Mouse (Mus musculus) lung, adult 18-20 months (tissue): ENCODE results near the gene Exosc1.

Experiments
- DNase-seq, 2 experiments: peaks; one replicate each; pipeline ENCODE4 v3.0.0; 2022; ENCODE audit warnings: mixed read lengths in 2 of 2

Exosc1 gene

GRCm38 (mm10) chr19:41912121-41913080, 20.8 kb downstream of the Exosc1 start:
- peak; percentile 41 to 46 for DNase-seq

GRCm38 (mm10) chr19:41911178-41912073, 21.8 kb downstream of the Exosc1 start, which contains the start of gene Pgam1:
TSS of gene Pgam1 (plus strand) at chr19:41911923.
- peak; percentile 96 to 97 for DNase-seq

GRCm38 (mm10) chr19:41910396-41910795, 22.8 kb downstream of the Exosc1 start:
- DNase-seq: no peak

GRCm38 (mm10) chr19:41908736-41909135, 24.5 kb downstream of the Exosc1 start:
- no peak for DNase-seq

- DNase-seq: no peak
These were observed 26.0 kb downstream of the Exosc1 start for GRCm38 (mm10) chr19:41907079-41907760.

GRCm38 (mm10) chr19:41906311-41907078, 26.7 kb downstream of the Exosc1 start:
- no peak for DNase-seq

GRCm38 (mm10) chr19:41905246-41905645, 28.0 kb downstream of the Exosc1 start:
- no peak for DNase-seq

- DNase-seq: no peak
These were observed 30.2 kb downstream of the Exosc1 start for GRCm38 (mm10) chr19:41902848-41903593.

GRCm38 (mm10) chr19:41901696-41902095, 31.5 kb downstream of the Exosc1 start:
- DNase-seq: no peak

- DNase-seq: no peak
These were observed 32.6 kb downstream of the Exosc1 start for GRCm38 (mm10) chr19:41900495-41901090.

GRCm38 (mm10) chr19:41898860-41899259, 34.4 kb downstream of the Exosc1 start:
- peak in 1 of 2 experiments; percentile 23 for DNase-seq

GRCm38 (mm10) chr19:41896319-41896711, 36.9 kb downstream of the Exosc1 start:
- DNase-seq: no peak

- peak; percentile 83 to 90 for DNase-seq
These were observed 37.5 kb downstream of the Exosc1 start, which contains the start of gene Rrp12 for GRCm38 (mm10) chr19:41895460-41896318. TSS of gene Rrp12 (minus strand) at chr19:41896173.

GRCm38 (mm10) chr19:41894959-41895358, 38.3 kb downstream of the Exosc1 start:
- DNase-seq: no peak

GRCm38 (mm10) chr19:41888191-41888590, 45.0 kb downstream of the Exosc1 start:
- no peak for DNase-seq

- DNase-seq: no peak
These were observed 49.3 kb downstream of the Exosc1 start for GRCm38 (mm10) chr19:41883882-41884281.

- DNase-seq: no peak
These were observed 51.4 kb downstream of the Exosc1 start for GRCm38 (mm10) chr19:41881842-41882241.

- DNase-seq: no peak
These were observed 58.9 kb downstream of the Exosc1 start for GRCm38 (mm10) chr19:41874356-41874755.
